Mouse (Mus musculus) gastrocnemius, postnatal 10 days (tissue): ENCODE measurements at regions not wholly inside any gene's neighbourhood (a gene's known extent, or its start where the extent isn't known, plus 50 kb on each side); places are given as distances from the start of the nearest gene placed in this dataset.

Experiments used
- DNase-seq: peaks from one replicate; pipeline ENCODE4 v3.0.0; 2021; ENCODE audit warnings: mixed read lengths

- DNase-seq = no peak
These were observed 64.3 kb upstream of the Tnfsf11 start for GRCm38 (mm10) chr14:78372102-78372501.

- DNase-seq = no peak
These were observed 61.0 kb upstream of the Tnfsf11 start for GRCm38 (mm10) chr14:78368881-78369280.

- no peak for DNase-seq
These were observed 57.0 kb upstream of the Tnfsf11 start for GRCm38 (mm10) chr14:78364822-78365221.

GRCm38 (mm10) chr14:78363123-78363522, 55.3 kb upstream of the Tnfsf11 start:
- DNase-seq = no peak
